Mouse (Mus musculus): ENCODE results near the gene Palm. TPM values are rescaled to one million over a fixed set of nuclear protein-coding genes. Genes with fewer than 3 reads are reported as not detected.

The Palm gene
- polyA plus RNA-seq, 1 experiment from 2014 or later: 261 TPM

GRCm38 (mm10) chr10:79805636-79806035, 12.3 kb downstream of the Palm start:
- no peak for ATAC-seq
- Histone ChIP-seq H3K4me3 (replicated peaks) (no peak overlapping the region), H3K27ac (0 out of 2 replicates have a peak overlapping the region, but pooled peaks have one; percentile 15), H3K36me3 (peaks cover 33% of the 10 kb centered on the region), H3K4me2 (replicated peaks) (no peak overlapping the region), H3K27me3 (no peaks in the 10 kb centered on the region), H3K9ac (replicated peaks) (no peak overlapping the region), H3K4me1 (replicated peaks) (peaks cover 73% of the 10 kb centered on the region), H3K9me3 (no peaks in the 10 kb centered on the region)
- WGBS: 82% methylated on average over 11 of the region's 11 CpGs

GRCm38 (mm10) chr10:79806331-79806730, 13.0 kb downstream of the Palm start:
- Histone ChIP-seq H3K4me3 (replicated peaks) (no peak overlapping the region), H3K27ac (peak overlapping the region; percentile 40; the same call in 1 of the 2 replicates), H3K4me2 (replicated peaks) (no peak overlapping the region), H3K4me1 (replicated peaks) (peaks cover 68% of the 10 kb centered on the region), H3K9ac (replicated peaks) (no peak overlapping the region), H3K9me3 (no peaks in the 10 kb centered on the region), H3K36me3 (peaks cover 40% of the 10 kb centered on the region), H3K27me3 (no peaks in the 10 kb centered on the region)
- ATAC-seq: no peak
- WGBS: 94% methylated on average over 9 of the region's 9 CpGs

DNA sequence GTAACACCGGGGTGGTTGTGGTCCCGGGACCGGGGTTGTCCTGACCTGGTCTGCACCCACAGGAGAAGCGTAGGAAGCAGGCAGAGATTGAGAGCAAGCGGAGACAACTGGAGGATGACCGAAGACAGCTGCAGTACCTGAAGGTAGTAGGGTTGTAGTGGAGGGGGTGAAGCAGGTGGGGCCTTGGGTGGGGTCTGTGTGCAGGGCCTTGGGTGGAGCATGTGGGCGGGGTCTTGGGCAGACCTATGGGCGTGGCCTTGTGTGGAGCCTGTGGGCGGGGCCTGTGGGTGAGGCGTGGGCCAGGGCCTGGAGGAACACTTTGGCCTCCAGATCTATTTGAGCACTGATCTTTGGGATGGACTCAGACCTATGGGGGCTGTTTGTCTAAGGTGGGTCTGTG, 13.6 kb downstream of the Palm start:
- peaks cover 62% of the 10 kb centered on the region for H3K4me1 ChIP-seq (replicated peaks)

DNA sequence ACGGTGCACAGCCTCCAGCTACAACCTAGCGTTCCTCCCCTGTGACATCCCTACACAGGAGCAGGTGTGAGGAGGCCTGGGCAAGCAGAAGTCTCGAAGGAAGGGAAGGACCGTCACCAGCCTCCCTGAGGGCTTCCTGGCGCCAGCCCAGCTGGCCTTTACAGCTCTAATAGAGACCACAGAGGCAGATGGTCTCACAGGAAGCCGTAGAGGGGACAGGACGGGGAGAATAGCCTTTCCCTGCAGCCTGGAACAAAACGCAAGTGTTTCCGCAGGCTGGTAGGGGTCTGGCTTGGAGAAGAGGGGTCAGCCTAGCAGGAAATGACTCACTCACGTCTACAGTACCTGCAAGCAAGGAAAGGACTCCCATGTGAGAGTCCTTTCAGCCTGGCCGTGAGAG, 14.5 kb downstream of the Palm start:
- H3K9me3 ChIP-seq: no peaks in the 10 kb centered on the region
- no peak for ATAC-seq
- H3K9ac ChIP-seq (replicated peaks): peak overlapping the region; percentile 20; the same call in 1 of the 2 replicates
- H3K4me1 ChIP-seq (replicated peaks): peaks cover 53% of the 10 kb centered on the region
- no peak overlapping the region for H3K4me3 ChIP-seq (replicated peaks)
- H3K36me3 ChIP-seq: peaks cover 51% of the 10 kb centered on the region
- no peaks in the 10 kb centered on the region for H3K27me3 ChIP-seq
- WGBS: 52% methylated on average over 11 of the region's 11 CpGs
- H3K27ac ChIP-seq: peak overlapping the region; percentile 70
- H3K4me2 ChIP-seq (replicated peaks): no peak overlapping the region

More for the DNA sequence above, 13.6 kb downstream of the Palm start:
- Histone ChIP-seq H3K4me3 (replicated peaks) (no peak overlapping the region), H3K36me3 (peaks cover 46% of the 10 kb centered on the region), H3K4me2 (replicated peaks) (no peak overlapping the region), H3K27ac (peak overlapping the region; percentile 70; the same call in 1 of the 2 replicates), H3K9ac (replicated peaks) (no peak overlapping the region; the same call in 1 of the 2 replicates), H3K9me3 (no peaks in the 10 kb centered on the region), H3K27me3 (no peaks in the 10 kb centered on the region)
- 83% methylated on average over 10 of the region's 10 CpGs for WGBS
- no peak for ATAC-seq

DNA sequence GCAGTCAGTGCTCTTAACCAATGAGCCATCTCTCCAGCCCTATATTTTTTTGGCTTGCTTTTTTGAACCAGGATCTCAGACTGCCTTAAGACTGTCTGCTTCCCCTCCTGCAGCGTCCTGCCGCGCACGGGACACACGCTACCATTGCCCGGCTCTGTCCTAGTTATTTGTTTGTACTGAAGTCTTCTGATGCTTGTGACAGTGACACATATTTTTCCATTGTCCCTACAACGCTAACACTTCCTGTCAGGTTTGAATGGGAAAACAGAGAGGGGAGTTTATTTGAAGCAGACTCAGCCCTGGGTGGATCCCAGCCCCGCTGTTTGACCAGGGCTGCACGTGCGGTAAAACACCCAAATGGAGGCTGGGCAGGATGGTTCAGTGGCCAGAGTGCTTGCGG, 15.4 kb downstream of the Palm start:
- Histone ChIP-seq H3K27me3 (no peaks in the 10 kb centered on the region), H3K4me1 (replicated peaks) (peaks cover 44% of the 10 kb centered on the region), H3K9me3 (no peaks in the 10 kb centered on the region), H3K27ac (0 out of 2 replicates have a peak overlapping the region, but pooled peaks have one; percentile 70), H3K4me2 (replicated peaks) (no peak overlapping the region), H3K4me3 (replicated peaks) (no peak overlapping the region), H3K9ac (replicated peaks) (no peak overlapping the region), H3K36me3 (peaks cover 51% of the 10 kb centered on the region)
- no peak for ATAC-seq
- 88% methylated on average over 11 of the region's 11 CpGs for WGBS

DNA sequence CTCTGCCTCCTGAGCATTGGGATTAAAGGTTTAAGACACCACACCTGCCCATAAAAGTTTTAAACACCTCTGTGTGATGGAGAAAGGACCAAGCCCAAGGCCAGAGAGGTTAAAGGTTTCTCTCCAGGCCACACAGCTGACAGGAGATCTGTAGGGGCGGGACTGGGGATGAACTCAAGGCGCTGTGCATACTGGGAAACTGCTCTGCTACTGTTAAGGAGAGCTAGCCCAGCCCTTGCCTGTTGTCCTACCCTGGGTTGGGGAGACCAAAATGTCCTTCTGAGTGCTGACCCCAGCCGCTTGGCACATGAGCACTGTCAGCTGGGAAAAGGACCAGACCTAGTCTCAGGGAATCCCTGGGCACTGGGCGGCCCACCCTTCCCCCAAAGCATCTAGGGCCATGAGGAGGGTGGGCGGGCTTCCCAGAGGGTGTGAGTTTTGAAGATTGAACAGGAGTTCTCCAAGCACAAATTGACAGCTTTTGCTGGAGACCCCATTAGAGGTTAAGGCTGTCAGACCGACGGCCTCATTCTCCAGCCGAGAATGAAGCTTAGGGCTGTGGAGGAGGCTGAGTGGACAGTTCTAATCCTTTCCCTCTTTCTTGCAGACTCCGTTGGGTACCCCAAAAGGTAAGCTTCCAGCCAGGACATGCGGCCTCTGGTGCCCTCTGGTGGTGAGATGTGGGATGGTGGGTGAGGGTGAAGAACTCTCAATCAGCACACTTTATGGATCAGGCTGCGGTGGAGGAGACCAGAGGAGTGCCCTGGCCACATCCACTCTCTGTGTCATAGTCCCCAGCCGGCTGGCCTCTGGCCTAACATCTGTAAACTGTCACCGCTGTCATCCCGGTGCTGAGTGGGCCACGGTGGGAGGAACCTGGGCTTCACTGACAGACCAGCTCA, 18.6 kb downstream of the Palm start:
- H3K9me3 ChIP-seq: no peaks in the 10 kb centered on the region
- no peak overlapping the region for H3K4me3 ChIP-seq (replicated peaks)
- H3K4me1 ChIP-seq (replicated peaks): peaks cover 16% of the 10 kb centered on the region
- H3K27ac ChIP-seq: peak overlapping the region; percentile 51
- no peak overlapping the region for H3K4me2 ChIP-seq (replicated peaks)
- H3K9ac ChIP-seq (replicated peaks): no peak overlapping the region
- peak; percentile 53 for ATAC-seq
- peaks cover 74% of the 10 kb centered on the region for H3K36me3 ChIP-seq
- 23% methylated on average over 15 of the region's 15 CpGs for WGBS
- H3K27me3 ChIP-seq: no peaks in the 10 kb centered on the region

DNA sequence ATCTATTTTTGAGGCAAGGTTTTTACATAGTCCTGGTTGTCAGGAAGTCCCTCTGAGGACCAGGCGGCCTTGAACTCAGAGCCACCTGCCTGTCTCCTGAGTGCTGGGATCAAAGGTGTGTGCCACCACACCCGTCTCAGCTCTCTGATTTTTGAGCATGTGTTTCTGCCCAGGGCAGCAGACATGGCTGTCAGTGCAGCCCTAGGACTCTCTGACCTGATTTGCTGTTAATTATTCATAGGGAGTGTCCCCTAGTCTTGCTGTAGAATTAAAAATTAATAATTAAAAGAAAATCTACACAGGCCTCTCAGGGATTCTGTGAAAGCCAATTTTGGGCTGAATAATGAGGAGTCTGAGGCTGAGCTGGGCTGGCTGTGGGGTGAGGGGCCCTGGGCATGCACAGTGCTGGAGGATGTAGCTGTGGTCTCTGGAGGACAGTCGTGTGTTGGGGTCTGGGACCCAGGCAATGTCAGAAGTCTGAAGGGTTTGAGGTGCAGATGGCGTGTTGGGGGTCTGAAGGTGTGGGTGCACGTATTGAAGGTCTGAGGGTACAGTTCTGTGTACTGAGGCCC, 21.0 kb downstream of the Palm start:
- H3K9ac ChIP-seq (replicated peaks): no peak overlapping the region
- no peak for ATAC-seq
- H3K36me3 ChIP-seq: peaks cover 70% of the 10 kb centered on the region
- H3K9me3 ChIP-seq: no peaks in the 10 kb centered on the region
- H3K4me2 ChIP-seq (replicated peaks): no peak overlapping the region
- peak overlapping the region; percentile 21; the same call in 1 of the 2 replicates for H3K27ac ChIP-seq
- no peak overlapping the region for H3K4me3 ChIP-seq (replicated peaks)
- H3K4me1 ChIP-seq (replicated peaks): 0 out of 2 replicates have a peak, but pooled peaks cover 9% of the 10 kb centered on the region
- WGBS: 83% methylated on average over 5 of the region's 5 CpGs
- no peaks in the 10 kb centered on the region for H3K27me3 ChIP-seq

- ATAC-seq: no peak
- H3K9ac ChIP-seq (replicated peaks): no peak overlapping the region
- H3K9me3 ChIP-seq: no peaks in the 10 kb centered on the region
- H3K27me3 ChIP-seq: no peaks in the 10 kb centered on the region
- H3K36me3 ChIP-seq: peaks cover 74% of the 10 kb centered on the region
- H3K4me1 ChIP-seq (replicated peaks): 0 out of 2 replicates have a peak, but pooled peaks cover 9% of the 10 kb centered on the region
- H3K27ac ChIP-seq: 0 out of 2 replicates have a peak overlapping the region, but pooled peaks have one; percentile 21
- no peak overlapping the region for H3K4me2 ChIP-seq (replicated peaks)
- WGBS: 92% methylated on average over 12 of the region's 12 CpGs
- no peak overlapping the region for H3K4me3 ChIP-seq (replicated peaks)
Measured at GRCm38 (mm10) chr10:79815671-79816494, 22.5 kb downstream of the Palm start.

DNA sequence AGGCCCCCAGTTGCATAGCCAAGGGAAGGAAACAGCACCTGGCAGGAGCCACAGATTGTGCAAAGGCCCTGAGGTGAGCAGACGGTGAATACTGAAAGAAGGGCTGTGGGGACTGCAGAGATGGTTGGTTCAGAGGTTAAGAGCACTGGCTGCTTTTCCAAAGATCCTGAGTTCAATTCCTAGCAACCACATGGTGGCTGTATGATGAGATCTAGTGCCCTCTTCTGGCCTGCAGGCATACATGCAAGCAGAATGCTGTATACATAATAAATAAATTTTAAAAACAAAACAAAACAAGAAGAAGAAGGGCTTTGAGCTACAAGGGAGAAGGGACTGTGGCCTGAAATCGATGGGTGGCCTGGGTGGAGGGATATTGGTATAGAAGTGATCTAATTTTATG, 23.7 kb downstream of the Palm start:
- Histone ChIP-seq H3K4me2 (replicated peaks) (no peak overlapping the region), H3K27me3 (no peaks in the 10 kb centered on the region), H3K36me3 (peaks cover 73% of the 10 kb centered on the region), H3K9me3 (no peaks in the 10 kb centered on the region), H3K4me3 (replicated peaks) (no peak overlapping the region), H3K9ac (replicated peaks) (no peak overlapping the region), H3K4me1 (replicated peaks) (peaks cover 14% of the 10 kb centered on the region), H3K27ac (no peak overlapping the region)
- ATAC-seq: no peak
- WGBS: 81% methylated on average over 2 of the region's 2 CpGs

DNA sequence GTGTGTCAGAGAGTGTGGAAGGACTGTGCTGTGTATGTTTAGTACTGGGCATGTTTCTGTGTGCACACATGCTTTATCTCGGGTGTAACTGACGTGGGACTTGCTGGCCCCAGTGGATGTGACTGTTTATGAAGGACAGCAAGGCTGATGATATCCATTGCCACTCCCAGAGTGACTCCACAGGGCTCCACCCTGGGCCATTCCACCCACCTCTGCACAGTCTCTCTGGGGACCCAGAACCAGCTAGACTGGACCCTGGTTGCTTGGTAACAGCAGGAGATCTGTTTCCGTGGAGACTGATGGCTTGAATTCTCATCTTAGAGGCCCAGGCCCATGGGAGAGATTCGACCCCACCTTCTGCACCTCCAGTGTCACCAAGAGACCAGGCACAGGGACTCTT, 24.9 kb downstream of the Palm start:
- ATAC-seq: no peak
- Histone ChIP-seq H3K4me3 (replicated peaks) (no peak overlapping the region), H3K9ac (replicated peaks) (no peak overlapping the region; the same call in 1 of the 2 replicates), H3K4me2 (replicated peaks) (no peak overlapping the region), H3K27ac (no peak overlapping the region), H3K9me3 (no peaks in the 10 kb centered on the region), H3K4me1 (replicated peaks) (peaks cover 19% of the 10 kb centered on the region), H3K36me3 (peaks cover 68% of the 10 kb centered on the region), H3K27me3 (no peaks in the 10 kb centered on the region)
- 63% methylated on average over 4 of the region's 4 CpGs for WGBS

GRCm38 (mm10) chr10:79819606-79820005, 26.2 kb downstream of the Palm start:
- Histone ChIP-seq H3K36me3 (peaks cover 68% of the 10 kb centered on the region), H3K27me3 (no peaks in the 10 kb centered on the region), H3K27ac (no peak overlapping the region), H3K4me2 (replicated peaks) (no peak overlapping the region), H3K4me3 (replicated peaks) (no peak overlapping the region), H3K9me3 (no peaks in the 10 kb centered on the region), H3K4me1 (replicated peaks) (peaks cover 16% of the 10 kb centered on the region), H3K9ac (replicated peaks) (no peak overlapping the region)
- WGBS: 93% methylated on average over 17 of the region's 17 CpGs
- no peak for ATAC-seq

Data from midbrain, embryonic 13.5 days (tissue).